Mouse (Mus musculus): ENCODE results near the gene Prtn3. TPM values are rescaled to one million over a fixed set of nuclear protein-coding genes. Genes with fewer than 3 reads are reported as not detected.

The Prtn3 gene
- 0.75 TPM in 1 of 4 replicates, not detected in the others for total RNA-seq (2023)

DNA sequence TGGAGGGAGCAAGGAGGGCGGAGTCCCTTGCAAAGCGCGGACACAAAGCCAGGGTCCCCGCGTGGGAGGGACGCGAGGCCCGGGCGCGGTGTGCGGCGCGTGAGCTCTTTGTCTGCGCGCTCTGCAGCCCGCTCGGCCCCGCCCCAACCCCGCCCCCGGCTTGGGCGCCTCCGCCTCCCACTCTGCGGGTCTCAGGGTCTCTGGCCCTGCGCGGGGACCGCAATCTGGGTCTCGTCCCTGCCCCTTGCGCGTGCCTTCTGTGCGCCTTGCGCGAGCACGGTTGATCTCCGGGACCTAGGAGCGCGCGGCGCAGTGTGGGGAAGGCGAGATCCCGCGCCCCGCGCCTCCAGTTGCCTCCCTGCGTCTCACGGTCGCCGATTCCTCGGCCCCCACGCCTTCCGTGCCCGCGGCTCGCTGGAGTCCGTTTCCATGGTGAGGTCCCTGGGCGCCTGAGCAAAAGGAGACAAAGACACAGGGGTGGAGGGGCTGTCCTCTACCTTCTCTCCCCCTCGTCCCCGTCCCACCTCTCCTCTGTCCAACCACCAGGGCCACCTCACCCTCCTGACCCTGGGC lies at the start of gene Prtn3, which contains the start of gene Plppr3:
Gene Prtn3, plus strand, starts transcription at position 187 of the 573 bp plus-strand sequence.
Gene Plppr3, minus strand, starts transcription at position 345 of the 573 bp plus-strand sequence.

GRCm38 (mm10) chr10:79853860-79854795 lies 20.1 kb upstream of the Prtn3 start, which contains the start of gene Ptbp1:
Gene Ptbp1, plus strand, starts transcription at chr10:79854427.

GRCm38 (mm10) chr10:79886054-79886453 lies 11.8 kb downstream of the Prtn3 start, which contains the start of gene Elane:
Gene Elane, plus strand, starts transcription at chr10:79886247.

DNA sequence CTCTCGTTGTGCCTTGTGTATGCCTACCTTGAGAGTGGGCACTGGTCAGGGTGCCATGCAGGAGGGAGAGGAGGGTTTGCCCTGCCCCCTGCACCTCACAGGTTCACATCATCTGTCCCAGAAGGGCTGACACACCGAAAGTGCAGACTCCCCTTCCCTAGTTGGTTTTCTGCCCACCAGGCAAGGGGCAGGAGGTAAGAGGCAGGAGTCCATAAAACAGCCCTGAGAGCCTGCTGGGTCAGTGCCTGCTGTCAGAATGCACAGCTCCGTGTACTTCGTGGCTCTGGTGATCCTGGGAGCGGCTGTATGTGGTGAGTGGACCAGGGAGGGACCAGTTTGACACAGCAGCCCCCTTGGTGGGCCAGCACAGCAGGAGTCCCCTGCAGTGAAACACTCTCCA lies 16.4 kb downstream of the Prtn3 start, which contains the start of gene Cfd:
Gene Cfd, plus strand, starts transcription at position 184 of the 400 bp plus-strand sequence.

DNA sequence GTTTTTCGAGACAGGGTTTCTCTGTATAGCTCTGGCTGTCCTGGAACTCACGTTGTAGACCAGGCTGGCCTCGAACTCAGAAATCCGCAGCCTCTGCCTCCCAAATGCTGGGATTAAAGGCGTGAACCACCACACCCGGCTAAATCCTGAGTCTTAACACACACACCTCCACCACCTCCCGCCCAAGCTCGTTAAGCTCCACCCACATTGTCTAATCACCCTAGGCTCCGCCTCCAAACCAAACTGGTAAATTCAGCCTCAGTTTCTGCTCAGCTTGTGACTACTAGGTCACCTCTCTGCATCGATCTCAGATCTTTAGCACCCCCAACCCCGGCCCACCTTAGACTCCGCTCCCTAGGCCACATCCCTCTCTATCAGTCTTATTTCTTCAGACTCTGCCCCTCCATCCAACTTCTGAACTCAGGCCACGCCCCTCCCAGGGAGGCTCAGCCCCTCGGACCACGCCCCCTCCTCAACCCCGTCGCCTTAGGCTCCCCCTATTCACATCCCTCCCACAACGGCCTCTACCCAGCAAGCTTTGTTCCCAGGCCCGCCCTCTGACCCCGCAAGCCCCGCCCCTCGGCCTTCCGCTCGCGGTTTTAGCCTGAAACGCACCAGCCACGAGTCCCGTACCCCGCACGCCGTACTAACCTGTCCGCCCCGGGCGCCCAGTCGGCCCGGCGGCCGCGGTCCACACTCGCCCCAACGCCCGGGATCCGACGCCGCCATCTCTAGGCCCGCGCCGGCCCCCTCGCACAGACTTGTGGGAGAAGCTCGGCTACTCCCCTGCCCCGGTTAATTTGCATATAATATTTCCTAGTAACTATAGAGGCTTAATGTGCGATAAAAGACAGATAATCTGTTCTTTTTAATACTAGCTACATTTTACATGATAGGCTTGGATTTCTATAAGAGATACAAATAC lies 34.2 kb downstream of the Prtn3 start, which contains the start of gene Med16:
Gene Med16, minus strand, starts transcription at position 757 of the 925 bp plus-strand sequence.

GRCm38 (mm10) chr10:79910556-79910955 lies 36.3 kb downstream of the Prtn3 start, which contains the start of gene Gm26602:
Gene Gm26602, plus strand, starts transcription at chr10:79910856.

GRCm38 (mm10) chr10:79916808-79917531 lies 42.7 kb downstream of the Prtn3 start, which contains the start of gene Kiss1r:
Gene Kiss1r, plus strand, starts transcription at chr10:79916971.

DNA sequence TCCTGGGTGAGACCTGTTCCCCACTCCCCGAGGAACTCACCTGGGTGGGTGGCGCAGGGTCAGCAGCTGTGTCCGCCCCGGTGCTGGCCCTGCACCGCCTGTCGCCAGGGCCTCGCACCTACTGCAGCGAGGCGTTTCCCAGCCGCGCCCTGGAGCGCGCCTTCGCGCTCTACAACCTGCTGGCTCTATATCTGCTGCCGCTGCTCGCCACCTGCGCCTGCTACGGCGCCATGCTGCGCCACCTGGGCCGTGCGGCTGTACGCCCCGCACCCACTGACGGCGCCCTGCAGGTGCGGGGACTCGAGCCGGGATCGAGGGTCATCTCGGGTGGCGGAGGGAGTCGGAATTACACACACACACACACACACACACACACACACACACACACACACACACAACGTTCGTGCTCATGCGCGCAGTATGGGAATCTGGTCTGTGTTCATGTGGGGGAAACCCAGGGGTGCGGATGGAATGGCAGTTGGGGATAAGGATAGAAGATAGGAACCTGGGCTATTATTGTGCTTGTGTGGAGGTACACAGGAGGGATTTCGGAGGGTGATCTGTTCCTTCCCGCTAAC lies 46.8 kb downstream of the Prtn3 start, which contains the start of gene R3hdm4:
Gene R3hdm4, minus strand, starts transcription at position 251 of the 578 bp plus-strand sequence.

GRCm38 (mm10) chr10:79926491-79927323 lies 52.4 kb downstream of the Prtn3 start, which contains the start of gene Arid3a:
Gene Arid3a, plus strand, starts transcription at chr10:79927043.

Other genes starting within 250 kb of the Prtn3 start
- gene Shc2, start 236.6 kb upstream of the Prtn3 start, total RNA-seq (2023), result not detected in 4 replicates
- not detected in 4 replicates for gene Odf3l2, start 228.7 kb upstream of the Prtn3 start, total RNA-seq (2023)
- not detected in 4 replicates for gene Madcam1, start 209.9 kb upstream of the Prtn3 start, total RNA-seq (2023)
- 16.5 to 17.6 TPM (median 17.2 TPM) in 4 replicates for gene Tpgs1, start 205.1 kb upstream of the Prtn3 start, total RNA-seq (2023)
- 64.3 to 70.9 TPM (median 67.1 TPM) in 4 replicates for gene Cdc34, start 192.3 kb upstream of the Prtn3 start, total RNA-seq (2023)
- gene Gzmm, start 185.5 kb upstream of the Prtn3 start, total RNA-seq (2023), result 2.2 to 3.3 TPM (median 2.8 TPM) in 4 replicates
- gene Bsg, start 170.0 kb upstream of the Prtn3 start, total RNA-seq (2023), result 93.0 to 101 TPM (median 96.4 TPM) in 4 replicates
- gene Hcn2, start 157.8 kb upstream of the Prtn3 start, total RNA-seq (2023), result not detected in 4 replicates
- 61.1 to 82.7 TPM (median 70.9 TPM) in 4 replicates for gene Polrmt, start 127.9 kb upstream of the Prtn3 start, total RNA-seq (2023)
- not detected in 4 replicates for gene Fgf22, start 119.4 kb upstream of the Prtn3 start, total RNA-seq (2023)
- gene Rnf126, start 107.5 kb upstream of the Prtn3 start, total RNA-seq (2023), result 47.4 to 62.4 TPM (median 56.4 TPM) in 4 replicates
- 1.5 to 3.1 TPM (median 1.8 TPM) in 4 replicates for gene Fstl3, start 97.2 kb upstream of the Prtn3 start, total RNA-seq (2023)
- not detected in 4 replicates for gene Prss57, start 83.5 kb upstream of the Prtn3 start, total RNA-seq (2023)
- 6.0 to 6.7 TPM (median 6.3 TPM) in 4 replicates for gene Palm, start 80.9 kb upstream of the Prtn3 start, total RNA-seq (2023)
- not detected in 4 replicates for gene Misp, start 53.5 kb upstream of the Prtn3 start, total RNA-seq (2023)
- gene Ptbp1, start 20.0 kb upstream of the Prtn3 start, total RNA-seq (2023), result 435 to 450 TPM (median 444 TPM) in 4 replicates
- 0.56 to 1.1 TPM (median 1.1 TPM) in 4 replicates for gene Plppr3, start 158 bp downstream of the Prtn3 start, total RNA-seq (2023)
- not detected in 4 replicates for gene Elane, start 11.8 kb downstream of the Prtn3 start, total RNA-seq (2023)
- gene Cfd, start 16.4 kb downstream of the Prtn3 start, total RNA-seq (2023), result not detected in 4 replicates
- gene Med16, start 34.4 kb downstream of the Prtn3 start, total RNA-seq (2023), result 78.8 to 89.5 TPM (median 83.7 TPM) in 4 replicates
- gene Gm26602, start 36.4 kb downstream of the Prtn3 start, total RNA-seq (2023), result not detected in 4 replicates
- gene Kiss1r, start 42.5 kb downstream of the Prtn3 start, total RNA-seq (2023), result 0.39 to 0.63 TPM (median 0.47 TPM) in 4 replicates
- gene R3hdm4, start 46.7 kb downstream of the Prtn3 start, total RNA-seq (2023), result 94.1 to 105 TPM (median 98.7 TPM) in 4 replicates
- gene Arid3a, start 52.6 kb downstream of the Prtn3 start, total RNA-seq (2023), result 32.5 to 39.9 TPM (median 35.7 TPM) in 4 replicates
- 46.0 to 52.3 TPM (median 48.3 TPM) in 4 replicates for gene Wdr18, start 85.7 kb downstream of the Prtn3 start, total RNA-seq (2023)
- not detected in 4 replicates for gene Grin3b, start 96.2 kb downstream of the Prtn3 start, total RNA-seq (2023)
- gene Tmem259, start 109.9 kb downstream of the Prtn3 start, total RNA-seq (2023), result 163 to 175 TPM (median 163 TPM) in 4 replicates
- gene Cnn2, start 114.1 kb downstream of the Prtn3 start, total RNA-seq (2023), result 329 to 335 TPM (median 331 TPM) in 4 replicates
- 51.7 to 55.6 TPM (median 53.3 TPM) in 4 replicates for gene Abca7, start 122.0 kb downstream of the Prtn3 start, total RNA-seq (2023)
- gene Arhgap45, start 142.2 kb downstream of the Prtn3 start, total RNA-seq (2023), result 482 to 540 TPM (median 503 TPM) in 4 replicates
- gene Polr2e, start 165.3 kb downstream of the Prtn3 start, total RNA-seq (2023), result 82.2 to 90.7 TPM (median 85.7 TPM) in 4 replicates
- gene Gpx4, start 172.7 kb downstream of the Prtn3 start, total RNA-seq (2023), result 108 to 159 TPM (median 123 TPM) in 4 replicates
- gene Sbno2, start 231.1 kb downstream of the Prtn3 start, total RNA-seq (2023), result 116 to 127 TPM (median 121 TPM) in 4 replicates
- gene Stk11, start 241.3 kb downstream of the Prtn3 start, total RNA-seq (2023), result 170 to 186 TPM (median 178 TPM) in 4 replicates